In genomic region chr11:33787362-33787761, GRCm38 (mm10) we compare ENCODE assay signal across 9 mouse cellular contexts.
A peak's percentile ranks its signal among the peaks of the same experiment; 100 is the strongest.
DNase-seq lines count a peak whose midpoint lies in the region; ATAC-seq and TF ChIP-seq lines count a peak whose summit lies in the region.
"Had no signal": no experiment of that assay in that cellular context is flagged by ENCODE, and none has a peak within 500 bp of the region (broad histone marks: within the 10 kb centered on the region; RNA-seq: fewer than 3 reads in every experiment).

No protein-coding gene starts in this region.

- 0 out of 2 replicates have a peak, but pooled peaks cover 10% of the 10 kb centered on the region for H3K27me3 ChIP-seq in heart, embryonic 10.5 days (ENCODE audit: insufficient read depth, poor library complexity, severe bottlenecking)
- H3K27me3 ChIP-seq in forebrain, embryonic 12.5 days, result no peaks in the 10 kb centered on the region
- H3K27me3 ChIP-seq: liver, embryonic 13.5 days had no signal

- 26% methylated on average over 5 of the region's 5 CpGs for WGBS in heart, embryonic 10.5 days
- 30% methylated on average over 5 of the region's 5 CpGs for WGBS in forebrain, embryonic 12.5 days

- H3K4me3 ChIP-seq in heart, embryonic 10.5 days, result no peak overlapping the region
- no peak overlapping the region for H3K4me3 ChIP-seq in forebrain, embryonic 12.5 days (replicated peaks)
- no peak overlapping the region for H3K4me3 ChIP-seq in left cerebral cortex, adult 2 months
- H3K4me3 ChIP-seq: liver, embryonic 13.5 days had no signal

- DNase-seq in heart, adult 11 months, result peak; percentile 31
- no peak for DNase-seq in heart, embryonic 10.5 days (ENCODE audit: low spot score)
- DNase-seq in urinary bladder, postnatal 25 days (ENCODE audit: low spot score), result peak; percentile 12
- no peak for DNase-seq in urinary bladder, adult 2 months (ENCODE audit: low spot score)
- peak; percentile 87 to 88 for DNase-seq in kidney, postnatal 4 days
- DNase-seq in thymus, postnatal 4 days, result peak; percentile 62
- no peak for DNase-seq in left cerebral cortex, adult 2 months (ENCODE audit: extremely low spot score in 1 of 2, low spot score in 2 of 2)
- DNase-seq: liver, embryonic 13.5 days had no signal

- intact Hi-C loops in left cerebral cortex, adult 2 months (cut with DNase I), result no loop called here

- H3K4me2 ChIP-seq in forebrain, embryonic 12.5 days, result no peak overlapping the region
- H3K4me2 ChIP-seq: liver, embryonic 13.5 days had no signal

- H3K27ac ChIP-seq in heart, embryonic 10.5 days, result no peak overlapping the region
- no peak overlapping the region for H3K27ac ChIP-seq in forebrain, embryonic 12.5 days
- H3K27ac ChIP-seq in left cerebral cortex, adult 2 months, result no peak overlapping the region
- H3K27ac ChIP-seq: liver, embryonic 13.5 days had no signal

- no peaks in the 10 kb centered on the region for H3K4me1 ChIP-seq in heart, embryonic 10.5 days
- peaks cover 37% of the 10 kb centered on the region for H3K4me1 ChIP-seq in forebrain, embryonic 12.5 days
- H3K4me1 ChIP-seq: liver, embryonic 13.5 days had no signal

- no peak; the same call in 1 of the 2 replicates for ATAC-seq in forebrain, embryonic 12.5 days (ENCODE audit: low FRiP score)

- no peaks in the 10 kb centered on the region for H3K9me3 ChIP-seq in heart, embryonic 10.5 days
- H3K9me3 ChIP-seq in forebrain, embryonic 12.5 days, result no peaks in the 10 kb centered on the region
- H3K9me3 ChIP-seq: liver, embryonic 13.5 days had no signal

- H3K36me3 ChIP-seq in heart, embryonic 10.5 days, result no peaks in the 10 kb centered on the region
- no peaks in the 10 kb centered on the region for H3K36me3 ChIP-seq in forebrain, embryonic 12.5 days (replicated peaks)
- H3K36me3 ChIP-seq: liver, embryonic 13.5 days had no signal

- no peak overlapping the region for H3K9ac ChIP-seq in forebrain, embryonic 12.5 days
- H3K9ac ChIP-seq: liver, embryonic 13.5 days had no signal

- no peak for TF ChIP-seq CTCF in left cerebral cortex, adult 2 months (IDR thresholded peaks at IDR 0.05)

Comparison
In these comparisons a context has a peak if more than half of its experiments do, and no peak if none do; other contexts are left out.
1. DNase-seq: peak in heart, adult 11 months (single experiment), urinary bladder, postnatal 25 days (single experiment), kidney, postnatal 4 days (2 of 2) and thymus, postnatal 4 days (single experiment); none in heart, embryonic 10.5 days (single experiment), urinary bladder, adult 2 months (single experiment) and left cerebral cortex, adult 2 months (0 of 2).